Mouse (Mus musculus) heart, embryonic 13.5 days (tissue): ENCODE data around the gene Kif1a. TPM values are rescaled to one million over a fixed set of nuclear protein-coding genes. Genes with fewer than 3 reads are reported as not detected.

Experiments
- ATAC-seq: fragments of 200-750 bp; cut with Nextera tagmentation; 2 replicates; pipeline ENCODE4 v1.8.0; 2017; ENCODE audit warnings: moderate TSS enrichment; ENCODE audit not compliant: insufficient number of reproducible peaks, low FRiP score, low TSS enrichment; ENCODE audit errors: extremely low read depth
- H3K27ac ChIP-seq: fragments of 300-500 bp; sonication (generic); replicated peaks from 2 replicates; pipeline ENCODE4 v1.5.1; 2015; ENCODE audit warnings: moderate library complexity, mild to moderate bottlenecking, inconsistent platforms
- H3K27me3 ChIP-seq: fragments of 300-500 bp; sonication (generic); replicated peaks from 2 replicates; pipeline ENCODE4 v1.6.1; 2015; ENCODE audit warnings: mild to moderate bottlenecking, inconsistent platforms
- H3K36me3 ChIP-seq: fragments of 300-500 bp; sonication (generic); 2 replicates; pipeline ENCODE4 v1.6.1; 2015; ENCODE audit warnings: mild to moderate bottlenecking, inconsistent platforms
- H3K4me1 ChIP-seq: fragments of 300-500 bp; sonication (generic); 2 replicates; pipeline ENCODE4 v1.6.1; 2015; ENCODE audit warnings: inconsistent platforms
- H3K4me2 ChIP-seq: fragments of 300-500 bp; sonication (generic); 2 replicates; pipeline ENCODE4 v1.6.1; 2015; ENCODE audit warnings: inconsistent platforms, mild to moderate bottlenecking, moderate library complexity
- H3K4me3 ChIP-seq: fragments of 300-500 bp; sonication (generic); 2 replicates; pipeline ENCODE4 v1.5.1; 2015; ENCODE audit warnings: moderate library complexity, mild to moderate bottlenecking, inconsistent platforms
- H3K9ac ChIP-seq: fragments of 300-500 bp; sonication (generic); 2 replicates; pipeline ENCODE4 v1.6.1; 2015; ENCODE audit warnings: inconsistent platforms, mild to moderate bottlenecking, moderate library complexity
- H3K9me3 ChIP-seq: fragments of 300-500 bp; sonication (generic); 2 replicates; pipeline ENCODE4 v1.6.1; 2016; ENCODE audit warnings: inconsistent platforms
- WGBS: fragments of 180-500 bp; shearing (Covaris S2); methylation state at CpG from one replicate; pipeline ENCODE4 v1.1.7; 2015; ENCODE audit warnings: mixed read lengths; 5-methylcytosine and 5-hydroxymethylcytosine counted together
- polyA plus RNA-seq: library from polyadenylated mRNA; unstranded; fragments of >200 nt; fragmentation: Nextera tagmentation; extraction: Ambion mirVana; gene quantifications from 2 replicates; pipeline ENCODE4 v1.2.1, GENCODE M21; 2015

Gene Kif1a
- polyA plus RNA-seq, 1 experiment from 2014 or later, result 9.7 TPM

DNA sequence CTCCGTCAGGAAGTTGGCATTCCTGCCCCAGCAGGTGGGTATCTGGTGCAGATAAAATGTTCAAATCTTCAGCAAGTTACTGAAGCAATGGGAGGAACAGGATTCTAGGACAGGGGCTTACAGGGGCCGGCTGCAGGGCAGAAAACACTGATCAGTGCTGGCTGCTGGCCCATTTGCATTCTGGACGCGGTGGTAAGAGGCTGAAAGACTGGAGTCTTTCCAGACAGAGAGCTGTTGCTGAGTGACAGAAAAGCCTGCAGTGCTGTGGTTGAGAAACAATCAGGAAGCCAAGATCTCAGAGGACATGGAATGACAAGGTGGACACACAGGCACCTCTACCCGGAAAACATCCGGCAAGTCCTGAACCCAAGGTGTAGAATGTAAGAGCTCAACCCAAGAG is 16.6 kb downstream of the Kif1a start:
- Histone ChIP-seq H3K4me3 (no peak overlapping the region), H3K36me3 (no peaks in the 10 kb centered on the region), H3K27ac (peak overlapping the region; percentile 80), H3K4me1 (peaks cover 17% of the 10 kb centered on the region), H3K9ac (peak overlapping the region; percentile 56; the same call in 1 of the 2 replicates), H3K27me3 (no peaks in the 10 kb centered on the region), H3K9me3 (no peaks in the 10 kb centered on the region), H3K4me2 (peak overlapping the region; percentile 20; the same call in 1 of the 2 replicates)
- WGBS, result 27% methylated on average over 6 of the region's 6 CpGs
- ATAC-seq, result no peak

DNA sequence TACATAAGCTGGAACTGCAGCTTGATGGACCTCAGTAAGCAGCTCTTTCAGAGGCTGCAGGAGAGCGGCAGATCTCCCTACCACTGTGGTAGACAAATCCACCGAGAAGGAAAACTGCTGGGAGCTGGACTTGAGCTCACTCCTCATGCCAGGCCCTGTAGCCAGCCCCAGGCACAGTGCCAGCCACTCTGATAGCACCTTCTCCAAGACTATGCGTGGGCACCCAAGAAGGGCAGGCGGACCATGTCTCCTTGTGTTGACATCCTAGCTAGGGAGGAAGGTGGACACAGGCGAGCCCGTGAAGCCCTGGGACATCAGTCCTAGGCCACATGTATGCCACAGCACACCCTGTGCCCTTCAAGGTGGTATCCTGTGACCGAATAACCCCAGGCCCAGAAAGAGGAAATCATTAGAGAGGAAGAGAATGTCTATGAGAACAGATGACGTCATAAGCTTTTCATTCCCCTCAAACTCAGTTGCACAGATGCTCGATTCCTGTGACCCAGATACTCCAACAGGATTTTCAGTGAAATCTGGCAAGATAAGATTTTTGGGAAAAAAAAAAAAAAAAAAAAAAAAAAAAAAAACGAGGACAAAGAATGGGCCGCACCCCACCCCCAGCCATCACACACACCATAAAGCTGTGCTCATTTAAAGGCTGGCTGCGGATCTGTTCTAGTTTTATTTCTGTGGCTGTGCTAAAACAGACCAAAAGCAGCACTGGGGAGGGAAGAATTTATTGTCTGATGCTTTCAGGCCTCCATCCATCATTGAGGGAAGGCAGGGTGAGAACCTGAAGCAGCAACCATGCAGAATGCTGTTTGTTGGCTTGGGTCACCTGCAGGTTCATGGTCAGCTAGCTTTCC is 18.1 kb downstream of the Kif1a start:
- Histone ChIP-seq H3K27ac (no peak overlapping the region), H3K4me3 (no peak overlapping the region), H3K4me2 (no peak overlapping the region), H3K9ac (no peak overlapping the region), H3K27me3 (no peaks in the 10 kb centered on the region), H3K36me3 (no peaks in the 10 kb centered on the region), H3K9me3 (no peaks in the 10 kb centered on the region), H3K4me1 (peaks cover 24% of the 10 kb centered on the region)
- 70% methylated on average over 11 of the region's 12 CpGs for WGBS
- no peak for ATAC-seq

DNA sequence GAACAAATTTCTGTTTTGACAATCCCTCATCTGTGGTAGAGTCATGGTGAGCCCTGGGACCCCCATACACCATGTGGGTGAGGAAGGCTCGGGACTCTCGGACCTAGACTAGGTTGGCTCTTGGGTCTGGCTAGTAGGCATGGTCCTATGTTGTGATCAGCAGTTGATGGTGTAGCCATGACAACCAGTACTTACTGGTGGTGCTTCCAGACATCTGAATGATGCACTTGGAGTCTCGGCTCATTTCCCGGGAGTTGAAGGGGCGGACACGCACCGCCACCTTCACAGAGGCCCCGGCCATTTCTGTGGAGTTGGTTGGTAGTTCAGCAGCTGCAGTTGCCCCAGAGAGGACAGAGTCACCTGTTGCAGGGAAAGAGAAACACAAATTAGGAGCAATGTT is 19.6 kb downstream of the Kif1a start:
- 88% methylated on average over 8 of the region's 8 CpGs for WGBS
- H3K4me3 ChIP-seq, result no peak overlapping the region

DNA sequence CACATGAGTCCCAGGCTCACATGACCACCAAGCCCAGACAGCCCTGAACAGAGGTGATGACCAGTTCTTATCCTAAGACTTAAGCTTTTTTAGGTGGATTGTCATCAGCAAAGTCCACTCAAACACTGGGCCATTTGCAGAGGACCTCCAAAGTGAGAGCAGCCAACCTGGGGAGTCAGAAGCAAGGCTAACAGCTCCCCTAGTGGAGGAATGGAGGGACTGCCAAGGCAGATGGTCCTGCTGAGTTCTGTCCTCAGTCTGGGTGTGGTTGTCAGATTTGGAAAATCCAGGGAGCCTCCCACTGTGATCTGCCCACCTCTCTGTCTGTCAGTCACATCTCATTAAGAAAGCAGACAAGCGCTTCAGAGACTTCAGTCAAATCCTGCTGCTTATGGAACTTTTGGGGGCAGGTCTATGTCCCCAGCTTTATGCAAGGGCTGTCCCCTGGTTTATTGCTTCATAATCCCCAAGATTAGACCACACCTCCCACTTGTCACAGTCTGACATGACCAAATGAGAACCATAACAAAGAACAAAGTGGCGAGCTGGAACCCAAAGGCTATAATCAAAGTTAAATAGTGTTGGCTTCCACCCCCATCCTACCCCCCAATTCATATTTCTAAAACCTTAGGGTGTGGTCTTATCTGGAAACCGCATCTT is 20.7 kb downstream of the Kif1a start:
- Histone ChIP-seq H3K9ac (no peak overlapping the region), H3K4me3 (no peak overlapping the region), H3K27me3 (no peaks in the 10 kb centered on the region), H3K36me3 (peaks cover 1% of the 10 kb centered on the region; the same call in 1 of the 2 replicates), H3K4me1 (peaks cover 24% of the 10 kb centered on the region), H3K27ac (no peak overlapping the region), H3K9me3 (no peaks in the 10 kb centered on the region), H3K4me2 (no peak overlapping the region)
- 59% methylated on average over 3 of the region's 3 CpGs for WGBS
- no peak for ATAC-seq

More for the DNA sequence above, 19.6 kb downstream of the Kif1a start:
- H3K4me1 ChIP-seq, result peaks cover 24% of the 10 kb centered on the region
- H3K27ac ChIP-seq, result no peak overlapping the region
- H3K9ac ChIP-seq, result no peak overlapping the region
- H3K27me3 ChIP-seq, result no peaks in the 10 kb centered on the region
- H3K9me3 ChIP-seq, result no peaks in the 10 kb centered on the region
- no peak for ATAC-seq
- H3K4me2 ChIP-seq, result no peak overlapping the region
- H3K36me3 ChIP-seq, result no peaks in the 10 kb centered on the region

DNA sequence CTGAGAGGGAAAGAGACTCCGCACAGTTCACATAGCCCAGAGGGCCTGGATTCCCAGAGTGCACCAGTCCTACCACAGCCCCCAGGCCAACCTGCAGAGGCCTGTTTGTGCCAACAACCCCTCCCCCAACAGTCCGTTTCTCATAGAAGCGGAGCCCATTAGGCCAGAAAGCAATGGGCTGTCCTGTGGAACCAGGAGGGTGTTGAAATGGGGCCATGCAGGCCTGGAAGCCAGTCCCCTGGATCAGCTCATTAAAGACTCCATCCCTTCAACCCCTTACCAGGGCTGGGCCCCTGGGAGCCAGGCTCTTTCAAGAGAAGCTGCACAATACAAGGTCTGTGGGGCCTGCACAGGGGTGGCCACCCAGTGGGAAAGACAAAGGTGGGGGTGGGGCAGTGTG is 22.1 kb downstream of the Kif1a start:
- H3K36me3 ChIP-seq, result peaks cover 4% of the 10 kb centered on the region; the same call in 1 of the 2 replicates
- H3K9me3 ChIP-seq, result no peaks in the 10 kb centered on the region
- WGBS, result 76% methylated on average over 3 of the region's 3 CpGs
- H3K4me1 ChIP-seq, result peaks cover 12% of the 10 kb centered on the region
- no peak overlapping the region for H3K4me3 ChIP-seq
- ATAC-seq, result no peak
- no peak overlapping the region for H3K27ac ChIP-seq
- no peak overlapping the region for H3K9ac ChIP-seq
- no peak overlapping the region for H3K4me2 ChIP-seq
- no peaks in the 10 kb centered on the region for H3K27me3 ChIP-seq

DNA sequence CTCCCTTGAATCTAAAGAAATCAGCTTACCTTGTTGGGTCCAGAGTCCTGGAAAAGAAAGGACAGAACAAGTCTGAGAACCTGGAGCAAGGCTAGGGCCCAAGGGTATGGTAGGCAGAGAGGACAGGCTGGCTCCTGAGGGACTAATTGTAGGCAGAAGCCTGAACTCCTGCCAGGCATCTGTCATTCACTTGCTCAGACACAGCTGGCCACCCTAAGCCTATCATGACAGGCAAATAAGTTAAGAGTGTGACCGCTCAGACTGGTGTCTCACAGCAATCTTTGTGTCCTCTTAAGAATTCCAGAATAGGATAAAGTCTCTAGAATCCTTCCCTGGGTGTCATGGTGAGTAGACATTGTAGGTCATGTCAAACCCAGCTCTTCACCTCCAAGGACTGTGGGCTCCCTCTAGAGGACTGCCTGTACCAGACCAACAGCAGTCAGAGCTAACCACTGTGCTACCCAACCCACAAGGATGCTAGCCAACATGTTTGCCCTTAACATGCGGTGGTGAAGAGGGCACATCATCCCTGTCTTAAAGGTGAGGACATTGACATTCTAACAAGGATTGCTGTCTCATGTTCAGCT is 29.4 kb downstream of the Kif1a start:
- Histone ChIP-seq H3K4me1 (peaks cover 19% of the 10 kb centered on the region), H3K4me2 (no peak overlapping the region), H3K9ac (no peak overlapping the region), H3K9me3 (no peaks in the 10 kb centered on the region), H3K27ac (no peak overlapping the region), H3K4me3 (no peak overlapping the region), H3K36me3 (peaks cover 4% of the 10 kb centered on the region; the same call in 1 of the 2 replicates), H3K27me3 (no peaks in the 10 kb centered on the region; the same call in none of the 2 replicates)
- 62% methylated on average over 2 of the region's 2 CpGs for WGBS
- no peak; the same call in 1 of the 2 replicates for ATAC-seq

DNA sequence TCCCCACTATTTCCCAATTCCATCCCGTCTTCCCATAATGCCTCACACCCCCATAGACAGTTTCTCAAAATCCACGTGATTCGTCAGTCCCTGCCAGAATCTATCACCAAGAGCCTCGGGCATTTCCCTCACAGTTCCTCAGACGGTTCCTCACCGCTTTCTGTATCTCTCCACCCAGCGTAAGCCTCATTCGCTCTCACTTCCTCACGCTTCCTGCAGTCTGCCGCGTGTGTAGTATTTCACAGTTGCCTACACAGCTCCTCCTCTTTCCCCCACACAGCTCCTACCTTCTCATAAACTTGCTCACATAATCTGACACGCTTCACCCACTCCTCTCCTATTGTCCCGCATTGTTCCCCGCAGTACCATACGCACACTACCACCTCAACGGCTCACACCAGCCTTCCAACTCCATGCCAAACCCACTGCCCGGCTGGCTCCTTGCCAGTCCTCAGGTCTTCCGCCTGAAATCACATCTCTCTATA is 30.2 kb downstream of the Kif1a start:
- H3K4me2 ChIP-seq, result no peak overlapping the region
- H3K27me3 ChIP-seq, result peaks cover 2% of the 10 kb centered on the region
- H3K9me3 ChIP-seq, result no peaks in the 10 kb centered on the region
- no peak overlapping the region for H3K27ac ChIP-seq
- H3K4me1 ChIP-seq, result peaks cover 19% of the 10 kb centered on the region
- H3K4me3 ChIP-seq, result no peak overlapping the region
- no peak for ATAC-seq
- H3K36me3 ChIP-seq, result peaks cover 4% of the 10 kb centered on the region; the same call in 1 of the 2 replicates
- H3K9ac ChIP-seq, result no peak overlapping the region
- 67% methylated on average over 18 of the region's 18 CpGs for WGBS

DNA sequence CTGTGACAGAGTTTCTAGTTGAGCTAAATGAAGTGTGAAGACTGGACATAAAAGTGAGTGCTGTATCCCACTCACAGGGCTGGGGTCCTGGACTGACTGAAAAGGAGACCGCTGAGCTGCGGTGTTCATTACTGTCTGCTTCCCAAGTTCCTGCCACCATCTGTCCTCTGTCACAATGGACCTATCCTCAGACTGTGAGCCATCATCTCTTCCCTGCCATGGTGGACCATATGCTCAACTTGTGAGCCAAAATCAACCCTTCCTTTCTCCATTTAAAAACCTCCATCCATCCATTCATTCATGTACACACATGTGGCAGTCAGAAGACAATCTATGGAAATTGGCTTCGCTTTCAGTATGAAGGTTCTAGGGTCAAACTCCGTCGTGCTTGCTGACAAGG is 30.9 kb downstream of the Kif1a start:
- Histone ChIP-seq H3K9ac (no peak overlapping the region), H3K27ac (no peak overlapping the region), H3K4me3 (no peak overlapping the region), H3K4me2 (no peak overlapping the region), H3K4me1 (peaks cover 19% of the 10 kb centered on the region), H3K9me3 (no peaks in the 10 kb centered on the region), H3K36me3 (peaks cover 1% of the 10 kb centered on the region; the same call in 1 of the 2 replicates), H3K27me3 (peaks cover 2% of the 10 kb centered on the region)
- no peak for ATAC-seq
- WGBS, result 80% methylated on average over 5 of the region's 5 CpGs

DNA sequence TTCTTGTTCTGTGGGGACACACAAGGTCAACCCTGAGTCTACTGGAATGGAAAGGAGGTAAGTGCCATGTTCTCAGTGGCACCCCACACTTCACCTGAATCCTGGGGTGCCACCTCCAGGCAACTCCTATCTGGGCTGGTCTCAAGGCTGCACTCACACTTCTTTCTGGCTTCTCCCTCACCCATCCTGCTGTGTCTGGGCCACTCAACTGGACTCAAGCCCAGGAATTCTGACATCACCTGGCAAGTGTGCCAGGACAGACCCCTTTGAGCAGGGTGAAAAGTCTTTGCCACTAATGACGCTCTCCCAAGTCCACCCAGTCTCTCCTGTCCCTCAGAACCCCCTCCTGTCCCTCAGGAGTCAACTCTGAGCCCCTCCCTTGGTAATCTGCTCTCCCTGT is 33.2 kb downstream of the Kif1a start:
- WGBS, result 37% methylated on average over 1 of the region's 1 CpGs
- no peaks in the 10 kb centered on the region for H3K9me3 ChIP-seq
- no peak for ATAC-seq

DNA sequence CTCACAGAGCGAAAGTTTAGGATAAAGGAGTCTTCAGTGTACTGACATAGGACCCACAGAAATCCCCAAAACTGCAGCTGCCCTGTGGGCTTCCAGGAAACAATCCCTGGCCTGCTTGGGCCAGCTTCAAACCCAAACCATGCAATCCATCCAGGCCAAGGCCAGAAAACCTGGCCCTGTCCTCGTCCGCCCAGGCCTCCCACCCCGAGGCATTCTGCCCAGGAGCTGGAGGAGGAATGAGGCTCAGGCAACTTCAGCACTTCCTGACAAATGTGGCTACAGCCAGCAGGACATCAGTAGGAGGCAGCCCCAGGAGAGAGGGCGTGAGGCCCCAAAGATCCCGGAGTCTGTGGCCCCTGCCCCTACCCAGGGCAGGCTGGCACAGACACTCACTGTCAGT is 36.1 kb downstream of the Kif1a start:
- H3K9ac ChIP-seq, result no peak overlapping the region
- H3K4me3 ChIP-seq, result no peak overlapping the region
- no peak overlapping the region for H3K27ac ChIP-seq
- H3K4me1 ChIP-seq, result peaks cover 25% of the 10 kb centered on the region
- H3K27me3 ChIP-seq, result peaks cover 10% of the 10 kb centered on the region
- no peak for ATAC-seq
- no peak overlapping the region for H3K4me2 ChIP-seq
- 67% methylated on average over 6 of the region's 6 CpGs for WGBS
- H3K36me3 ChIP-seq, result no peaks in the 10 kb centered on the region
- no peaks in the 10 kb centered on the region for H3K9me3 ChIP-seq

More for the DNA sequence above, 33.2 kb downstream of the Kif1a start:
- no peak overlapping the region for H3K4me3 ChIP-seq
- H3K4me1 ChIP-seq, result peaks cover 29% of the 10 kb centered on the region
- no peak overlapping the region for H3K4me2 ChIP-seq
- no peak overlapping the region for H3K27ac ChIP-seq
- H3K9ac ChIP-seq, result no peak overlapping the region
- H3K36me3 ChIP-seq, result no peaks in the 10 kb centered on the region
- peaks cover 10% of the 10 kb centered on the region for H3K27me3 ChIP-seq

DNA sequence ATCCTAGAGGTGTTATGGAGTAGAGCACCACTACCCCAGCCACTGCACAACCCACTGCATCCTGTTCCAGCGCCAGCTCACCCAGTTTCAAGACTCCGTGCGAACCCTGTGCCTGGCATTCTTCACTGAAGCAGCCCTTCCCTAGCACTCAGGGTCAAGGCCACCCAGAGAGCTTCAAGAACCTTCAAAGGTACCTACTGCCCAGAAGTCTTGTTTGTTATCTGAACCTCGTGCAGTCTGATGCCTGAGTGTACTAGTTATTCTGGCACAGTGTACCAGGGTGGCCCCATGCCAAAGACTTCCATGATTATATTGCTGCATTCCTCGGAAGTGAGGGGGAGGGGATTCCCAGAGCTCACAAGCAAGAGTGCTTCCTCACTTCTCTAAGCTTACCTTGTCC is 38.1 kb downstream of the Kif1a start:
- Histone ChIP-seq H3K9me3 (no peaks in the 10 kb centered on the region), H3K4me3 (no peak overlapping the region), H3K27ac (0 out of 2 replicates have a peak overlapping the region, but pooled peaks have one; percentile 20), H3K4me2 (no peak overlapping the region), H3K9ac (no peak overlapping the region), H3K27me3 (peaks cover 10% of the 10 kb centered on the region), H3K4me1 (peaks cover 19% of the 10 kb centered on the region), H3K36me3 (0 out of 2 replicates have a peak, but pooled peaks cover 2% of the 10 kb centered on the region)
- 49% methylated on average over 5 of the region's 5 CpGs for WGBS
- no peak for ATAC-seq
